Mouse (Mus musculus): ENCODE measurements around the gene Prkag1. TPM values are rescaled to one million over a fixed set of nuclear protein-coding genes. Genes with fewer than 3 reads are reported as not detected.

The Prkag1 gene
- total RNA-seq, 2 experiments from 2014 or later = 46.1 to 52.3 TPM

- DNase-seq (ENCODE audit: extremely low spot score in 1 of 2, low spot score in 2 of 2) = no peak
- Histone ChIP-seq H3K4me3 (no peak overlapping the region), H3K27ac (no peak overlapping the region)
- intact Hi-C loops (cut with DNase I) = no loop called here
- TF ChIP-seq CTCF (IDR thresholded peaks at IDR 0.05) = no peak
These were observed 42.2 kb downstream of the Prkag1 start for GRCm38 (mm10) chr15:98788972-98789660.

DNA sequence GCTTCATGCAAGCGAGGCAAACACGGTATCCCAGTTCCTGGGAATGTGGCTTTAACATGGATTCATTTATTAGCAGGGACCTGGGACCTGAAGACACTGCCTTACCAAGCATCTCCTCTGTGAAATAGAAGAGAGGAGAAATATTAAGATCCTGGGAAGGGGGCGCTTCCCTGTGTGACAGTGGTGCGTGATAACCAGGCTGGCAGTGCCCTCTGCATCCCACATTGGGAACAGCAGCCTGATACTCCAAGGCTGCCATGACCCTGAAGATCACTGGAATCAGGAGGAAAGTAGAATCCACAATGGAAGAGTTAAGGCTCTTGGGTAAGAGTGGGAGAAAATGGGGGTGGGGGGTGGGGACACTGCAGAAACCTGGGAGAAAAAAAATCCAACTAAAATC, 43.4 kb downstream of the Prkag1 start:
- H3K4me3 ChIP-seq = no peak overlapping the region
- DNase-seq (ENCODE audit: extremely low spot score in 1 of 2, low spot score in 2 of 2) = no peak
- intact Hi-C loops (cut with DNase I) = no loop called here
- H3K27ac ChIP-seq = no peak overlapping the region
- TF ChIP-seq CTCF (IDR thresholded peaks at IDR 0.05) = peak; percentile 50

DNA sequence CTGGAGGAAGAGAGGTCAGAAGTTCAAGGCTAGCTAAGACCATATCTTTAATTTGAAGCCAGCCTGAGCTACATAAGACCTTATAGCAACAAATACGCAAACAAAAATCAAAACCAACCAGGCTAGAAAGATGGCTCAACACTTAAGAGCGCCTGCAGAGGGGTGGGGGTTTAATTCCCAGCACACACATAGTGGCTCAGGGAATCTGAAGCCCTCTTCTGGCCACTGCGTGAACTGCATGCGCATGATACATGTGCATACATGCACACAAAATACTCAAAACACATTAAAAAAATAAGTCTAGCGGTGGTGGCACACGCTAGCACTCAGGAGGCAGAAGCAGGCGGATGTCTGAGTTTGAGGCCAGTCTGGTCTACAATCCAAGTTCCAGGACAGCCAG, 45.6 kb downstream of the Prkag1 start:
- no peak for DNase-seq (ENCODE audit: extremely low spot score in 1 of 2, low spot score in 2 of 2)
- intact Hi-C loops (cut with DNase I) = no loop called here
- Histone ChIP-seq H3K27ac (no peak overlapping the region), H3K4me3 (no peak overlapping the region)
- peak; percentile 55 for TF ChIP-seq CTCF (IDR thresholded peaks at IDR 0.05)

GRCm38 (mm10) chr15:98781166-98781565, 50.2 kb downstream of the Prkag1 start:
- H3K4me3 ChIP-seq = no peak overlapping the region
- H3K27ac ChIP-seq = no peak overlapping the region
- DNase-seq (ENCODE audit: extremely low spot score in 1 of 2, low spot score in 2 of 2) = no peak
- TF ChIP-seq CTCF (IDR thresholded peaks at IDR 0.05) = no peak; the same call in 1 of the 2 replicates
- intact Hi-C loops (cut with DNase I) = no loop called here

DNA sequence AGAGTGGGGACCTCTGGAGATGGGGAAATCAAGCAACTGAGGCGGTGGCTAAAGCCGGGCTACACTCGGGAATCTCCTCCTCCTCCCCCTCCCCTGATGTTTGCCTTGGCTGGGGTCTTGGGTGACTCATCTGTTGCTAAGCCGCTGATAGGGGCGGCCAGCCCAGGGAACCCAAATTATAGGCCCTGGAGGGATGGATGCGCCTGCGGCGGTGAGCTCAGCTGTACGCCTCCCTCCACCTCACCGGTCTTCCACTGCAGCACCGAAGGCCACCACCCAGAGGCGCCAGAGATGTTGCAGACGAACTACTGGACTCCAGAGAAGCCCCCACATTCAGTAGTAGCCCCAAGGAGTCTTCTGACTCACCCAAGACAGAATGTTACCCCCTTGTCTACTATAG, 50.7 kb downstream of the Prkag1 start:
- H3K27ac ChIP-seq = no peak overlapping the region
- peak; percentile 29 for TF ChIP-seq CTCF (IDR thresholded peaks at IDR 0.05)
- no peak for DNase-seq (ENCODE audit: extremely low spot score in 1 of 2, low spot score in 2 of 2)
- no peak overlapping the region for H3K4me3 ChIP-seq
- intact Hi-C loops (cut with DNase I) = no loop called here

DNA sequence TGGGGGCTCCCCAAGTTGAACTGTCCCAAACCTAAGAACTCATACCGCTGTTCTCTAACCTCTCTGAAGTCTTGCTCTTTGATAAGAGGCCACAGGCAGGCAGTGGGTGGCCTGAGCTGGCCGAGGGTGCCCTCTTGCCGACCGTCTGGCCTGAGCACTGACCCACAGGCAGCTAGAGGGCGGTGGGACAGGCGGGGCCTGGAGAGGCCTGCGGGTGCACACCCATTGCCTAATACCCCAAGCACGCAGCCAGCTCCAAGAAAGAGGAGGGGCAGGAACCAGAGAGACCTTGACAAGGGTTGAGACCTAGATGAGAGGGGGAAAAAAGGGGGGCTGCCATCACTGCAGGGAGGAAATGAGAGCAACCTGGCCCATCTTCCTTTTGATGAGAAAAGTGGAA, 51.2 kb downstream of the Prkag1 start:
- DNase-seq (ENCODE audit: extremely low spot score in 1 of 2, low spot score in 2 of 2) = no peak
- intact Hi-C loops (cut with DNase I) = no loop called here
- no peak overlapping the region for H3K4me3 ChIP-seq
- H3K27ac ChIP-seq = no peak overlapping the region
- no peak for TF ChIP-seq CTCF (IDR thresholded peaks at IDR 0.05)

DNA sequence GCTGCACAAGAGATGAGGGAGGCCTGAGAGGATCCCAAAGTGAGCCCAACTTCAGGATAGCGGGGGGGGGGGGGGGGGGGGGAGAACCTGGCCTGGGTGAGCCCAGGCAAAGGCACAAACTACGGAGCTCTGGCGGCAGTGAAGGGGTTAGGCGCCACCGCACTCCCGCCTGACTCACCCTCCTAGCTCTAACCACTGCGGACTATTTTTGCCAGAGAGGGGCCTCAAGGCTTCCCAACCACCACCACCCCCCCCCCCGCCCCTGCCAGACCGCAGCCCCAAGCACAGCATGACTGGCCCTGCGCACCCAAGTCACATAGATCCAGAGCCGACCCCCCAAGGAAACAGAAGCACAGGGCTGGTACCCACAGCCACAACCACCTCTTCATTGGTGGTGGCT, 52.5 kb downstream of the Prkag1 start:
- TF ChIP-seq CTCF (IDR thresholded peaks at IDR 0.05) = no peak
- Histone ChIP-seq H3K27ac (no peak overlapping the region), H3K4me3 (no peak overlapping the region)
- DNase-seq (ENCODE audit: extremely low spot score in 1 of 2, low spot score in 2 of 2) = no peak
- intact Hi-C loops (cut with DNase I) = no loop called here

DNA sequence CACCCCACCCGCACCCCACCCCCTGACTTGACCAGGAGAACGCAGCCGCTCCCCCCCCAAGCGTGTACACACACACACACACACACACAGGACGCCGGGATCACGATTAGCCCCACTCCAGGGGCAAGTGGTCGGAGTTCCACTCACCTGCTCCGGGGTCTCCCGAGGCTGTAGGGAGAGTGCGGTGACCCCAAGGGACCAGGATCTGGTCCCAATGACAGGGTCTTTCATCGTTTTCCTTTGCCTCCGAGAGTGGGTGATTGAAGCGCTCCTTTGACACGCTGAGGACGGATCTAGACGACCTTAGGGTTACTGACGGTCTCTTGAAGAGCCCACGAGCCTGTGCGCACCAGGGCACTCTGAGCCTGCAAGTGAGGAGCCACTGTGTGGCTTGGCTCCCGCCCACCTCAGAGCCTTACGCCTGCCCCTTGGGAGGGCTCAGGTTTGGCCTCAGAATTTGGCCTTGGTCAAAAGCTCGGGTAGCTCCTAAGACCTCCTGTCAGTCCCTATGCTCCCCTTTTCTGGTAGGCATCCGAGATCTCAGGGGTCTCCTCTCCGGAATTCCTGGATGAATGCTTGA, 53.0 kb downstream of the Prkag1 start:
- Histone ChIP-seq H3K4me3 (no peak overlapping the region), H3K27ac (no peak overlapping the region)
- TF ChIP-seq CTCF (IDR thresholded peaks at IDR 0.05) = no peak
- DNase-seq (ENCODE audit: extremely low spot score in 1 of 2, low spot score in 2 of 2) = no peak
- intact Hi-C loops (cut with DNase I) = no loop called here

DNA sequence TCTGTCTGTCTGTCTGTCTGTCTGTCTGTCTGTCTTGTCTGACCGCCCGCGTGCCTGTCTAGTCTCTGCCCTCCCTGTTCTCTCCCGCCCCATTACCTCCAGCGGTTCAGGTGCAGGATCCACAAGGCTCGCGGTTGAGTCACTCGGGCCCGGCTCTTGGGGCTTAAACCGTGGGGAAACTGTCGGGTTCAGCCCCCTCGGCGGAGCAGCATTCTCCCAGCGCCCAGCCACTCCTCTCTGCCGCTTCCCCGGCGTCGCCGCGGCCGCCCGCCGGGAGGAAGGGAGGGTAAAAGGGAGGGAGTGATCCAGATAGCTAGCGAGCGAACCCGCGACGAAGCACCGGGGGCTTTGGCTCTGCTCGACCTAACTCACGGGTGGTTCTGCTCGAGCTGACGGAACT, 53.6 kb downstream of the Prkag1 start, which contains the start of gene Wnt10b:
Wnt10b (minus strand) TSS at position 389 of the 400 bp plus-strand sequence.
- Histone ChIP-seq H3K4me3 (0 out of 2 replicates have a peak within 1 kb of the TSS, but pooled peaks have one; percentile 4), H3K27ac (no peak within 1 kb of the TSS)
- no peak for DNase-seq (ENCODE audit: extremely low spot score in 1 of 2, low spot score in 2 of 2)
- intact Hi-C loops (cut with DNase I) = no loop called here
- TF ChIP-seq CTCF (IDR thresholded peaks at IDR 0.05) = no peak

DNA sequence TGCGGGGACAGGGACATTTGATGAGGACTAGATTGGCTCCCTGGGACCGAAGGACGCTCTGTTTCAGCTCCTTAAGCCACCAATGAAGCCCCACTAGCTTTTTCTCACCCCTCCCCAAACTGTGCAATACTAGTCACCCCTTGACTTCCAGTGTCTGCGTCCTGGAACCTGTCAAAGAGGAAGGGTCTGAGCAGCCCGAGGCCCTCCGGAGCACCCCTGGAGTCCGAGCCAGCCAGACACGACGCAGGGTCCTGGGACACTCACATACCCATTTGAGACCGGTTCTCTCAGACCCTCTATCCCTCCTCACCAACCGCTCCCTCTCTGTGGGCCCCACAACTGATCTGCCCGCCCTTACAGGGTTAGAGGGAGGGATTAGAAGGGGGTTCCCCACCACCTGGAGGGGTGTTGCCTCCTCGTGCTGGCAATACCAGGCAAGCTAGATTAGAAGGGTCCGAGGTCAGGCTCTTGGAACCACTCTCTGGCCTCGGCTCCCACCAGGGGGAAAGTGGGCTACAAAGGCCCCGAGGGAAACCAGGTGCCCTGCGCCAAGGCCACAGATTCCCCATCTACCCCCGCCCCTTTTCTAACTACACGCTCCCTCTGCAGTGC, 54.2 kb downstream of the Prkag1 start:
- Histone ChIP-seq H3K27ac (no peak overlapping the region), H3K4me3 (no peak overlapping the region)
- no peak for TF ChIP-seq CTCF (IDR thresholded peaks at IDR 0.05)
- no peak for DNase-seq (ENCODE audit: extremely low spot score in 1 of 2, low spot score in 2 of 2)
- intact Hi-C loops (cut with DNase I) = no loop called here

GRCm38 (mm10) chr15:98776280-98777004, 54.9 kb downstream of the Prkag1 start:
- no peak; the same call in 1 of the 2 replicates for TF ChIP-seq CTCF (IDR thresholded peaks at IDR 0.05)
- intact Hi-C loops (cut with DNase I) = no loop called here
- H3K27ac ChIP-seq = no peak overlapping the region
- DNase-seq (ENCODE audit: extremely low spot score in 1 of 2, low spot score in 2 of 2) = no peak
- H3K4me3 ChIP-seq = no peak overlapping the region; the same call in 1 of the 2 replicates

GRCm38 (mm10) chr15:98775533-98775932, 55.8 kb downstream of the Prkag1 start:
- Histone ChIP-seq H3K27ac (no peak overlapping the region), H3K4me3 (no peak overlapping the region)
- TF ChIP-seq CTCF (IDR thresholded peaks at IDR 0.05) = no peak
- no peak for DNase-seq (ENCODE audit: extremely low spot score in 1 of 2, low spot score in 2 of 2)
- intact Hi-C loops (cut with DNase I) = no loop called here
